Mouse (Mus musculus): ENCODE data around the gene Dnali1. TPM values are rescaled to one million over a fixed set of nuclear protein-coding genes. Genes with fewer than 3 reads are reported as not detected.

The Dnali1 gene
- total RNA-seq (2014; fragmentation: Nextera tagmentation), result not detected in 2 replicates
- total RNA-seq (2017), result not detected in 2 replicates

GRCm38 (mm10) chr4:125065517-125066307 is at the start of gene Dnali1:
Gene Dnali1, minus strand, starts transcription at chr4:125065703.
- peak; percentile 59 for ATAC-seq (replicated peaks; ENCODE audit: low FRiP score, low TSS enrichment, poor library complexity, severe bottlenecking)

DNA sequence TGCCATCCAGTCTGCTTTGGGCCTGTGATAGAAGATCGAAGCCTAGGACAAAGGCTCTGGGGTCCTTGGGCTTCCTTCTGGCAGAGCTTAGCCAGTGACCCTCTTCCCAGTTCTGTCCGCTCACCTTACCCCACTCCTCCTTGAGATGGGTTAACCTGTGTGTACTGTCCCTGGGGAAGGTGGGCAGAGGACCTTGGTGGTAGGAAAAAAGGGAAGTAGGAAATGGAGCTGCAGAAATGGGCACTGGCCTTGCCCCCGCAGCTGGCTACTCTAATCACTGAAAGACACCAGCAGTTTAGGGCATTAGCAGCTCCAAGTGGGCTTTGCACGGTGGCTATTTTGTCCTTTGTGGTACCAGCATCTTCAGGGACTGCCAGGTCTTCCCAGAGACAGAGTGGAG is 49.6 kb upstream of the Dnali1 start:
- ATAC-seq (replicated peaks; ENCODE audit: low FRiP score, low TSS enrichment, poor library complexity, severe bottlenecking), result no peak

GRCm38 (mm10) chr4:125114638-125115037 is 49.1 kb upstream of the Dnali1 start:
- ATAC-seq (replicated peaks; ENCODE audit: low FRiP score, low TSS enrichment, poor library complexity, severe bottlenecking), result peak; percentile 85

DNA sequence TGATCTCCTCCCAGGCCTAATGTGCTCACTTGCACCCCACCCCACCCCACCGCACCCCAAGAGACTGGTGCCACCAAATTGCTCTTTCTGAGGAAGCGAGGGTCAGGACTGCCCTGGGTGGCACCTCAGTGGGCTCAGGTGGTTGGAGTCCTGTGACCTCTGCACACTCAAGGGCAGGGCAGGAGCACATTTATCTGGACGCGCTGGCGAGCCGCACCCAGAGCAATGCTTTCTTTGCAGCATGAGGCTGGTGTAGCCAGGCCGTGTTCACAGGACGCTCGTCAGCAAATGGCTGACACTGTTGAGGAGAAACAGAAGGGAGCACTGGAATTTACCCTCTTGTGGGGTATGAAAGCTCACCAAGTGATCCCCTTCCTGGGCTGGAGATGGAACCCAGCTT is 39.9 kb upstream of the Dnali1 start:
- no peak for ATAC-seq (replicated peaks; ENCODE audit: low FRiP score, low TSS enrichment, poor library complexity, severe bottlenecking)

DNA sequence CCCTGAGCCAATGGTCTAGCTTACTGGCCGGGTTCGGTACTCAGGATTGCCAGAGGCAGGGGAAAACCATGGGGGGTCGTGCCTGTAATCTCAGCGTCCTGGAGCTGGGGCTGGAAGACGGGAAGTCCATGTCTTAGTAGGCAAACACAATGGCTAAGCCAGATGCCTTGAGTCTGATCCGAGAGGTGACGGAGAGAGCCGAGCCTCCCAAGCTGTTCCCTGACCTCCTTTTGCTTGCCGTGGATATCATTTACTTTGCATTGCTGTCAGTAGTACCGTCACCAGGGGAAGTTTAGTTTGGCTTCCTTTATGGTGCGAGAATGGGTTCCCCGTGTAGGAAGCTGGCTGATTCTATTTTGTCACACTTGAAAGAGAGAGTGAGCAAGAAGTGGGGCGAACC is 35.8 kb upstream of the Dnali1 start:
- no peak for ATAC-seq (replicated peaks; ENCODE audit: low FRiP score, low TSS enrichment, poor library complexity, severe bottlenecking)

GRCm38 (mm10) chr4:125099458-125099857 is 34.0 kb upstream of the Dnali1 start:
- peak; percentile 77 for ATAC-seq (replicated peaks; ENCODE audit: low FRiP score, low TSS enrichment, poor library complexity, severe bottlenecking)

DNA sequence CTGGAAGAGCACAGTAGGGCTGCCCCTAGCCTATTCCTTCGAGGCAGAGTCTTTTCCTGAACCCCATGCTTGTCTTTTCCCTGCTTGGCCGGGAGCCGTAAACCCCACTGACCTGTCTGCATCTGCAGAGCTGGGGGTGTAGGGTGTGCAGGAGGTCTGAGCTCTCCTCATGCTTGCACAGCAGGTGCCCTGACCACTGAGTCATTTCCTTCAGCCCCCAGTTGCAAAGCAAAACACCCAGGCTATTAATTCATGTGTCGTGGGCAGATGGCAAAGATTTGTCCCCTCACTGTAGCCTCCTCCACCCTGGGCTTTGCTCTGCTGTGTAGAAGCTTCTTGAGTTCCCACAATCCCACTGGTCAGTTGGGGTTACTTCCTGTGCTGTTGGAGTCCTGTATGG is 31.9 kb upstream of the Dnali1 start:
- ATAC-seq (replicated peaks; ENCODE audit: low FRiP score, low TSS enrichment, poor library complexity, severe bottlenecking), result no peak

DNA sequence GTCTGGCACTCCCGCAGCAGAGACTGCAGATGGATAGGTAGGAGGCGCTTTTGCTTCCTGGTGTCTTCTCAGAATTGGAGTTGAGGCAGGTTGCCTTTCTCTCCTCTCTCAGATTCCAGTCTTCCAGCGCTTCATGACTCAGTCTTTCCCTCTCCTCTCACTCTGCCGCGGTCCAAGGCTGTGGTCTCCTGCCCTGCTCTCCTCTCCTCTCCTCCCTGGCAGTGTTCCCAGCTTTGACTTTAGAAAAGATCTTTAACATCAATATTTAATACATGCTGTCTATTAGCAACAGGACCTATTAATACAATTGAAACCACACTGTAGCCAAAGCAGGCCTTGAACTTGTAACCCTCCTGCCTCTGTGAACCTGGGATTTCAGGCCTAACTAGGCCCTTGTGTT is 30.6 kb upstream of the Dnali1 start:
- no peak for ATAC-seq (replicated peaks; ENCODE audit: low FRiP score, low TSS enrichment, poor library complexity, severe bottlenecking)

- ATAC-seq (replicated peaks; ENCODE audit: low FRiP score, low TSS enrichment, poor library complexity, severe bottlenecking), result no peak
These were observed 27.5 kb upstream of the Dnali1 start for GRCm38 (mm10) chr4:125093031-125093430.

DNA sequence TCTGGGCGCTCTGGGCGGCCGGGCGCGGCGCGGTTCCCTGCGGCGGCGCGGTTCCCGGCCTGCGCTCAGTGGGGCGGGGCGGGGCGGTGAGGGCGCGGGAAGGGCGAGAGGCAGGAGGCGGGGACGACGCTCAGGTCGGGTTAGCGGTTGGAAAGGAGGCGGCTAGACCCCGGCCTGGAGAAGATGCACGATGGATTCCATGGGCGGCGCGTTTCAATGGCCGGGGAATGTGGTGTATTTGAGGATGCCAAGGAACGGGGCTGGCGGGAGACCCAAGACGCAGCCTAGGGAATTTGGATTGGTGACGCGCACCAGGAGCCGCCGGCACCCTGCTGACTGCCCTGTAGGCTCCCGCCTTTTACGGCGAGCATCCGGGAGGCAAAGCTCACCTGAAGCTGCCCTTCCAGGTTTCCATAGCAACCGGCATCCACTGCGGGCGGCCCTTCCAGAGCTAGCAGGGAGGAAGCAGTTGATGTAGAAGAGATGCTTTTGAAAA is 19.9 kb upstream of the Dnali1 start:
- peak; percentile 94 for ATAC-seq (replicated peaks; ENCODE audit: low FRiP score, low TSS enrichment, poor library complexity, severe bottlenecking)

DNA sequence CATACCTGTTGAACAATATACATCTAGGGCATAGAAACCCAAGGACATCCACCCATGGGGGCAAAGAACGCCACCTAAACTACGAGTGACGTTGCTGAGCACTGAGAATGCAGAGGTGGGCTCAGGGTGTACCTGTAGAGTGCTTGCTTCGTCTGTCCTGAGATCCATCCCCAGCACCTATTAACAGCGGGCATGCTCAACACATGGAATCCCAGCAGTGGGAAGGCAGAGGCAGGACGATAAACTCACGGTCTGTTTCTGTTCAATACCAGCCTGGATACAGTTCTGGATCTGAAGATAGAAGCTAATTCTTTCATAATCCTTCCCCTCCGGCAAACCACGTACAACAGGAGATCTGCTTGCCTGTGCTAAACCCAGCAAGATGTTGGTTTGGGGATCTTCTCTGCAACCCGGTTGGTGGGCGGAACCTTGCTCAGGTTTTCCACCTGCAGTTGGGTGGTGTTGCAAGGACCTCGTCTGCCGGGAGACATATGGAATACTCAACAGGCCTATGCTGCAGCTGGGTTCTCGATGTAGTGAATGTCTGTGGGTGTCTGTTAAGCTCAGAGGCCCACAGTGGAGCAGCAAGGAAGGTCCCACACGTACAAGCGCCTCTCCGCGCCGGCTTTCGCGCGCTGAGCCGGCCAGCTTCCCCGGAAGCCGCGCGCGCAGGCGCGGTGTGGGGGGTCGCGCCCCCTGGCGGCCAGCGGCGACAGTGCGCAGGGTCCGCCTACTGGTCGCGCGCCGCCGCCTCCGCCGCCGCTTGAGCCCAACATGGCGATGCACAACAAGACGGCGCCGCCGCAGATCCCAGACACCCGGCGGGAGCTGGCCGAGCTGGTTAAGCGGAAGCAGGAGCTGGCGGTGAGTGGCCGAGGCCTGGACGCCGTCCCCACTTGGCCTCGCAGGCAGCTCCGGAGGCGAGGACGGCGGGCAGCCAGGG is 19.2 kb upstream of the Dnali1 start, which contains the start of gene Meaf6:
TSS of gene Meaf6 (plus strand) at position 732 of the 943 bp plus-strand sequence.
- ATAC-seq (replicated peaks; ENCODE audit: low FRiP score, low TSS enrichment, poor library complexity, severe bottlenecking), result peak; percentile 69

DNA sequence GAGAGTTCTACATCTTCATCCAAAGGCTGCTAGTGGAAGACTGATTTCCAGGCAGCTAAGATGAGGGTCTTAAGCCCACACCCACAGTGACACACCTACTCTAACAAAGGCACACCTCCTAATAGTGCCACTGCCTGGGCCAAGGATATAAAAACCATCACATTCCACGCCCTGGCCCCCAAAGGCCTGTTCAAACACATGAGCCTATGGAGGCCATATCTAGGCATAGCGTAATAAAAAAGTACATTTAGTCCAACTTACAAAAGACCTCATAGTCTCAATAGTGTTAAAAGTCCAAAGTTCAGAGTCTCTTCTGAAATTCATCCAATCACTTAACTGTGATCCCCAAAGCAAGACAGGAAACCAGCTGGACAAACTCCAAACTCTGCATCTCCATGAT is 13.2 kb upstream of the Dnali1 start:
- no peak for ATAC-seq (replicated peaks; ENCODE audit: low FRiP score, low TSS enrichment, poor library complexity, severe bottlenecking)

DNA sequence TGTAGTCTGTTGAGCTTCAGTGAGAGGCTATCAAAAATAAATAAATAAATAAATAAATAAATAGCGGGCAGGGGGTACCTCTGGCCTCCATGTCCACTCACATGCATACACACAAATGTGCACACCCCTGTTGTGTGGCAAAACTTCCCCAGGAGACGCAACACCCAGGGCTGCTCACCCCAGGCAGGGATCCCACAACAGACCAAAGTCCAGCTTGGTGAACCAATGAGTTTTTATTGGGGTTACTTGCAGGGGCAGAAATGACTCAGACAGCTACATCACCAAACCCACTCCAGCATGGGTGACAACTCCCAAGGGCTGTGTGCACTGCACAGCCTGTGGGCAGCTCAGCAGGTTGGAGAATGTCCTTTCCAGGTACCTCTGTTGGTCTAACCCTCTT is 12.2 kb upstream of the Dnali1 start:
- no peak for ATAC-seq (replicated peaks; ENCODE audit: low FRiP score, low TSS enrichment, poor library complexity, severe bottlenecking)

DNA sequence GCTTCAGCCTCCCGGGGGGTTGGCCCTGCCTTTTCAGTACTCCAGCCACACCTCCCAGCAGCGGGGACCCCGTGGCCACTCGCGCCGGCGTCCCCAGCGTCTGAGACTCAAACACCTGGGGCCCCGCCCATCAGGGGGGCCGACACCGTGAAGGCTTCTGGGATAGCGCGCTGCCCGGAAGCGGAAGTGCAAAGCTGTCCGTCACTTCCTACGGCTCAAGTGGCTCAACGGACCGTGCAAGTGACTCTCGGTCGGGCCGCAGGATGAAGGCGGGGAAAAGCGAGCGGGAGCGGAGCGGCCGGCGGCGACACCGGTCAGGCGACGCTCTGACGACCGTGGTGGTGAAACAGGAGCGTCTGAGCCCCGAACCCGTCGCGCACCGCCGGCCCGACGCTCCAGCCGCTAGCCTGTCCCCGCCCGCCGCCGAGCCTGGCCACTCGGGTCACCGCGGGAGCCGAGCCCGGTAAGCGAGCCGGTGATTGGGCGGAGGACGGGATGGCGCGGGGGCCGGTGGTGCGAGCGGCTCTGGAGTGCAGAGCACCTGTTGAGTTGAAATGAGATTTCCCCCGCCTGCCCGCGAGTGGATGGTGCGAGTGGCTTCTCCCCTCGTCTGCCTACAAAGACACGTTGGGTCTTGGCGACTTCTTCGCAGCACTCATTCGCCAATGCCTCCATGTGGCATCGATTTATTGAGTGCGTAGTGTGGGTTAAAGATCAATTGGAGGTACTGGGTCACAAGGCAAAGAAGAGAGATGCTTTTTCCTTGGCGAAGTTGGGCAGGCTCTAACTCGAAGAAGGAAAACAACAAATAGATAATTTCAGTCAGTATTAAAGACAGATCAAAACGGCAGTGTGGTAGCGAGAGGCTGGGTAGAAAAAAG is 1.2 kb upstream of the Dnali1 start, which contains the start of gene Snip1:
TSS of gene Snip1 (plus strand) at position 183 of the 881 bp plus-strand sequence.
- peak; percentile 94 for ATAC-seq (replicated peaks; ENCODE audit: low FRiP score, low TSS enrichment, poor library complexity, severe bottlenecking)

- no peak for ATAC-seq (replicated peaks; ENCODE audit: low FRiP score, low TSS enrichment, poor library complexity, severe bottlenecking)
These were observed 1.7 kb downstream of the Dnali1 start for GRCm38 (mm10) chr4:125063829-125064228.

DNA sequence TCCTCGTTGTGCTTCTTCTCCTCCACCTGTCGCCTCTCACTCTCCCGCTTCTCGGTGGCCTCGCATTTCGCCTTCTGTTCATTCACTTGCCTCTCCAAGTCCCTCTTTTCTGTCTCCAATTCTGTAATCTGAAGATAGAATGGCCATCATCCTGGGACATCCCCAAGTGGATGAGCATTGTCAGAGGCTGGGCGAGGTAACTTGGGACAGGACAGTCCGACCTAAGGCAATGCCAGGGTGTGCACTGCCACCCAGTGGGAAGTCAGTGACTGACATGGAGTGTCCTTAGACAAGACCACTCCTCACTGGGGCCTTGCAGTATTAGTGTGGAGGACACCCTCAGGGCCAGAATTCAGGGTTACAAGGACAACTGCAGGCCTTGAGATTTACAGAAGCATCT is 6.5 kb downstream of the Dnali1 start:
- ATAC-seq (replicated peaks; ENCODE audit: low FRiP score, low TSS enrichment, poor library complexity, severe bottlenecking), result peak; percentile 74

- no peak for ATAC-seq (replicated peaks; ENCODE audit: low FRiP score, low TSS enrichment, poor library complexity, severe bottlenecking)
These were observed 7.5 kb downstream of the Dnali1 start for GRCm38 (mm10) chr4:125058033-125058432.

- ATAC-seq (replicated peaks; ENCODE audit: low FRiP score, low TSS enrichment, poor library complexity, severe bottlenecking), result 0 out of 2 replicates have a peak, but pooled peaks have one; percentile 14
These were observed 8.2 kb downstream of the Dnali1 start for GRCm38 (mm10) chr4:125057273-125057672.

DNA sequence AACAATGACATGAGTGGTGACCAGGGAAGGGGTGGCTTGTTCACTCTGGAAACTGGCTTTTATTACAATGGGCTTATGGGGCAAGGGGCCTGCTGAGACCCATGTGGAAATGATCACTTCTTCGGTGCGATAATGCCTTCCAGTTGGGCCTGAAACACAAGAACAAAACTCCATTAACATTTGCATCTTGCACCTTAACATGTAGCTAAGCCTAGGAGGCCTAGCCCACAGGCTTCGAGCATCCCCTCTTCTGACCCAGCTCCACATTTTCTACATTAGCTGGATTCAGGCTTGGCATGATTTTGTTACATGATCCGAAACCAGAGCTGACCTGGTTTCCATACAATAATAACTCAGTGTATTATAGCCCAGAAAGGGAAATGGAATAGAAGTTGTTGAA is 9.0 kb downstream of the Dnali1 start:
- no peak for ATAC-seq (replicated peaks; ENCODE audit: low FRiP score, low TSS enrichment, poor library complexity, severe bottlenecking)
